Mouse (Mus musculus): ENCODE data around the gene Cct8. TPM values are rescaled to one million over a fixed set of nuclear protein-coding genes. Genes with fewer than 3 reads are reported as not detected.

The Cct8 gene
- polyA plus RNA-seq (2014; fragmentation: Nextera tagmentation; extraction: Ambion mirVana) = 673 and 691 TPM in 2 replicates

- no peaks in the 10 kb centered on the region for H3K27me3 ChIP-seq (ENCODE audit: control insufficient read depth, insufficient read depth, low read length)
- H3K4me2 ChIP-seq (ENCODE audit: low read depth, severe bottlenecking) = peak within 1 kb of the TSS; percentile 54
- WGBS = under 1% methylated on average over 48 of the region's 48 CpGs
- peaks cover 6% of the 10 kb centered on the region for H3K36me3 ChIP-seq (ENCODE audit: control insufficient read depth, insufficient read depth, low read length)
- peaks cover 7% of the 10 kb centered on the region; the same call in 1 of the 2 replicates for H3K4me1 ChIP-seq (ENCODE audit: control insufficient read depth, insufficient read depth, low read length)
- H3K27ac ChIP-seq (replicated peaks; ENCODE audit: low read depth, low read length) = peak within 1 kb of the TSS; percentile 64
- peak within 1 kb of the TSS; percentile 86 for H3K4me3 ChIP-seq (ENCODE audit: low read depth, low read length)
- ATAC-seq (ENCODE audit: insufficient number of reproducible peaks, low FRiP score, low TSS enrichment, low read depth) (peak; percentile 93), DNase-seq (ENCODE audit: low spot score) (peak; percentile 98)
- H3K9ac ChIP-seq (ENCODE audit: low read length) = peak within 1 kb of the TSS; percentile 96
- H3K9me3 ChIP-seq (ENCODE audit: control insufficient read depth, low read length) = no peaks in the 10 kb centered on the region
Measured at GRCm38 (mm10) chr16:87495716-87496447, at the start of gene Cct8. Gene Cct8, minus strand, starts transcription at chr16:87495873.

GRCm38 (mm10) chr16:87528755-87529154, 33.1 kb upstream of the Cct8 start:
- no peak for DNase-seq (ENCODE audit: low spot score)
- no peaks in the 10 kb centered on the region for H3K36me3 ChIP-seq (ENCODE audit: control insufficient read depth, insufficient read depth, low read length)

GRCm38 (mm10) chr16:87527553-87528249, 32.0 kb upstream of the Cct8 start:
- Histone ChIP-seq H3K9ac (ENCODE audit: low read length) (no peak overlapping the region), H3K9me3 (ENCODE audit: control insufficient read depth, low read length) (no peaks in the 10 kb centered on the region), H3K27me3 (ENCODE audit: control insufficient read depth, insufficient read depth, low read length) (no peaks in the 10 kb centered on the region), H3K4me2 (ENCODE audit: low read depth, severe bottlenecking) (no peak overlapping the region), H3K27ac (replicated peaks; ENCODE audit: low read depth, low read length) (no peak overlapping the region), H3K4me1 (ENCODE audit: control insufficient read depth, insufficient read depth, low read length) (no peaks in the 10 kb centered on the region), H3K36me3 (ENCODE audit: control insufficient read depth, insufficient read depth, low read length) (no peaks in the 10 kb centered on the region), H3K4me3 (ENCODE audit: low read depth, low read length) (no peak overlapping the region)
- DNase-seq (ENCODE audit: low spot score) (no peak), ATAC-seq (ENCODE audit: insufficient number of reproducible peaks, low FRiP score, low TSS enrichment, low read depth) (no peak)
- WGBS = 54% methylated on average over 8 of the region's 8 CpGs

More at GRCm38 (mm10) chr16:87528755-87529154, 33.1 kb upstream of the Cct8 start:
- no peak for ATAC-seq (ENCODE audit: insufficient number of reproducible peaks, low FRiP score, low TSS enrichment, low read depth)
- no peak overlapping the region for H3K27ac ChIP-seq (replicated peaks; ENCODE audit: low read depth, low read length)
- no peak overlapping the region for H3K4me2 ChIP-seq (ENCODE audit: low read depth, severe bottlenecking)
- no peak overlapping the region for H3K4me3 ChIP-seq (ENCODE audit: low read depth, low read length)
- no peaks in the 10 kb centered on the region for H3K4me1 ChIP-seq (ENCODE audit: control insufficient read depth, insufficient read depth, low read length)
- H3K9me3 ChIP-seq (ENCODE audit: control insufficient read depth, low read length) = no peaks in the 10 kb centered on the region
- no peak overlapping the region for H3K9ac ChIP-seq (ENCODE audit: low read length)
- H3K27me3 ChIP-seq (ENCODE audit: control insufficient read depth, insufficient read depth, low read length) = no peaks in the 10 kb centered on the region
- 72% methylated on average over 10 of the region's 10 CpGs for WGBS

GRCm38 (mm10) chr16:87524228-87524627, 28.6 kb upstream of the Cct8 start:
- Histone ChIP-seq H3K9me3 (ENCODE audit: control insufficient read depth, low read length) (no peaks in the 10 kb centered on the region), H3K4me2 (ENCODE audit: low read depth, severe bottlenecking) (no peak overlapping the region), H3K36me3 (ENCODE audit: control insufficient read depth, insufficient read depth, low read length) (no peaks in the 10 kb centered on the region), H3K4me3 (ENCODE audit: low read depth, low read length) (no peak overlapping the region), H3K27ac (replicated peaks; ENCODE audit: low read depth, low read length) (no peak overlapping the region), H3K4me1 (ENCODE audit: control insufficient read depth, insufficient read depth, low read length) (no peaks in the 10 kb centered on the region), H3K27me3 (ENCODE audit: control insufficient read depth, insufficient read depth, low read length) (no peaks in the 10 kb centered on the region), H3K9ac (ENCODE audit: low read length) (no peak overlapping the region)
- 89% methylated on average over 5 of the region's 5 CpGs for WGBS
- DNase-seq (ENCODE audit: low spot score) = no peak
- no peak for ATAC-seq (ENCODE audit: insufficient number of reproducible peaks, low FRiP score, low TSS enrichment, low read depth)

GRCm38 (mm10) chr16:87512331-87512730, 16.7 kb upstream of the Cct8 start:
- H3K27me3 ChIP-seq (ENCODE audit: control insufficient read depth, insufficient read depth, low read length) = no peaks in the 10 kb centered on the region
- no peak for ATAC-seq (ENCODE audit: insufficient number of reproducible peaks, low FRiP score, low TSS enrichment, low read depth)
- H3K4me1 ChIP-seq (ENCODE audit: control insufficient read depth, insufficient read depth, low read length) = no peaks in the 10 kb centered on the region

GRCm38 (mm10) chr16:87511706-87512105, 16.0 kb upstream of the Cct8 start:
- no peaks in the 10 kb centered on the region for H3K9me3 ChIP-seq (ENCODE audit: control insufficient read depth, low read length)
- no peak overlapping the region for H3K4me2 ChIP-seq (ENCODE audit: low read depth, severe bottlenecking)
- no peak overlapping the region for H3K27ac ChIP-seq (replicated peaks; ENCODE audit: low read depth, low read length)
- DNase-seq (ENCODE audit: low spot score) = no peak
- ATAC-seq (ENCODE audit: insufficient number of reproducible peaks, low FRiP score, low TSS enrichment, low read depth) = no peak
- H3K27me3 ChIP-seq (ENCODE audit: control insufficient read depth, insufficient read depth, low read length) = no peaks in the 10 kb centered on the region
- no peak overlapping the region for H3K4me3 ChIP-seq (ENCODE audit: low read depth, low read length)
- whole genome bisulfite sequencing = 72% methylated on average over 5 of the region's 5 CpGs
- H3K36me3 ChIP-seq (ENCODE audit: control insufficient read depth, insufficient read depth, low read length) = no peaks in the 10 kb centered on the region
- no peaks in the 10 kb centered on the region for H3K4me1 ChIP-seq (ENCODE audit: control insufficient read depth, insufficient read depth, low read length)
- H3K9ac ChIP-seq (ENCODE audit: low read length) = no peak overlapping the region

More at GRCm38 (mm10) chr16:87512331-87512730, 16.7 kb upstream of the Cct8 start:
- H3K36me3 ChIP-seq (ENCODE audit: control insufficient read depth, insufficient read depth, low read length) = no peaks in the 10 kb centered on the region
- no peaks in the 10 kb centered on the region for H3K9me3 ChIP-seq (ENCODE audit: control insufficient read depth, low read length)
- H3K4me2 ChIP-seq (ENCODE audit: low read depth, severe bottlenecking) = no peak overlapping the region
- H3K4me3 ChIP-seq (ENCODE audit: low read depth, low read length) = no peak overlapping the region
- no peak overlapping the region for H3K9ac ChIP-seq (ENCODE audit: low read length)
- H3K27ac ChIP-seq (replicated peaks; ENCODE audit: low read depth, low read length) = no peak overlapping the region
- DNase-seq (ENCODE audit: low spot score) = no peak
- 95% methylated on average over 14 of the region's 14 CpGs for WGBS

GRCm38 (mm10) chr16:87501304-87502078, 5.8 kb upstream of the Cct8 start:
- Histone ChIP-seq H3K4me3 (ENCODE audit: low read depth, low read length) (no peak overlapping the region), H3K36me3 (ENCODE audit: control insufficient read depth, insufficient read depth, low read length) (no peaks in the 10 kb centered on the region), H3K4me1 (ENCODE audit: control insufficient read depth, insufficient read depth, low read length) (no peaks in the 10 kb centered on the region), H3K9ac (ENCODE audit: low read length) (no peak overlapping the region), H3K27me3 (ENCODE audit: control insufficient read depth, insufficient read depth, low read length) (no peaks in the 10 kb centered on the region), H3K4me2 (ENCODE audit: low read depth, severe bottlenecking) (no peak overlapping the region), H3K9me3 (ENCODE audit: control insufficient read depth, low read length) (no peaks in the 10 kb centered on the region), H3K27ac (replicated peaks; ENCODE audit: low read depth, low read length) (no peak overlapping the region)
- WGBS = 61% methylated on average over 13 of the region's 13 CpGs
- no peak for DNase-seq (ENCODE audit: low spot score)
- ATAC-seq (ENCODE audit: insufficient number of reproducible peaks, low FRiP score, low TSS enrichment, low read depth) = no peak

GRCm38 (mm10) chr16:87499556-87499955, 3.9 kb upstream of the Cct8 start:
- no peaks in the 10 kb centered on the region for H3K36me3 ChIP-seq (ENCODE audit: control insufficient read depth, insufficient read depth, low read length)
- no peak overlapping the region for H3K9ac ChIP-seq (ENCODE audit: low read length)
- H3K4me3 ChIP-seq (ENCODE audit: low read depth, low read length) = no peak overlapping the region
- no peaks in the 10 kb centered on the region for H3K9me3 ChIP-seq (ENCODE audit: control insufficient read depth, low read length)
- no peak overlapping the region for H3K4me2 ChIP-seq (ENCODE audit: low read depth, severe bottlenecking)
- DNase-seq (ENCODE audit: low spot score) (no peak), ATAC-seq (ENCODE audit: insufficient number of reproducible peaks, low FRiP score, low TSS enrichment, low read depth) (no peak)
- 72% methylated on average over 6 of the region's 6 CpGs for WGBS
- H3K27ac ChIP-seq (replicated peaks; ENCODE audit: low read depth, low read length) = no peak overlapping the region
- H3K27me3 ChIP-seq (ENCODE audit: control insufficient read depth, insufficient read depth, low read length) = no peaks in the 10 kb centered on the region
- H3K4me1 ChIP-seq (ENCODE audit: control insufficient read depth, insufficient read depth, low read length) = peaks cover 2% of the 10 kb centered on the region; the same call in 1 of the 2 replicates
